Mouse (Mus musculus): Measurements from ENCODE around the gene Tkt.

Tkt gene

DNA sequence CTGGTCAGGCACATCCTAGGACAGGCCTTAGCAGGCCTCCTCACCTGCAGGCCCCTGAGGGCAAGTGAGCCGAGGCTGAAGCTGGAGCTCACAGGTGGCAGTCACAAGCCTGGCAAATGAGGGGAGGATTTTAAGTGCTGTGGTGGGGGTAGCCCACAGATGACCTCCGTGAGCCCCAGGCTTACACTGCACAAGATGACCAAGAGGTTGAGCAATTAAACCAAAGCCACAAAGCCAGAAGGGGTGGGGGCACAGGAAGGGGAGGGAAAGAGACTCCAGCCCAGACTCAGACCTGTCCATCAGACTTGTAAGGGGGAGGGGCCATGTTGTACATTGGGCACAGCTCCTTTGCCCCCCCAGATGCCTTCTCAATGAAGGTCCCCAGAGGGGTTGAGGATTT lies 68.6 kb downstream of the Tkt start:
- DNase-seq (ENCODE audit: extremely low read depth, low read depth, low spot score): no peak

DNA sequence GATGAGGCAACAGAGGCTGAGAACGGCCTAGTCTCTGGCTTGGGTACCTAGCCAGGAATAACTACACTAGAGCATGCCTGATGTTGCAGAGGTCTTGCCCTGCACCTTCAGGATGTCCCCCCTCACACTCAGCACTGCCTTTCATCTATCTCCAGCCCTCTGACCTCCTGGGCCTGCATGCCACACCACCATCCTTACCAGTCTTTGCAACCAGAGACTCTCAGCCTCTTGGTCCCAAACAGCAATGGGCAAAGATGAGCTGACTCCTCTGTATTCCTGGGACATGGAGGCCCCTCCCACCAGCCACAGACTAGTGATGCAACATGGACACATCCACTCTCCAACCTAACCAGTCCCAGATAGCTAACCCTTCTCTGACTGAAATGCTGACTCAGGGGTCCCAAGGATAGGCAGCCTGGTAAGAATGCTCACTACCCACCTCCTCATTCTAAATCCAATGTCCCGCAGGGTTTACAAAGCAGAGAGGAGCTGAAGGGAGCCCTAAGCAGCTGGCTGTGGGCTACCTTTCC lies 70.7 kb downstream of the Tkt start:
- no peak for DNase-seq (ENCODE audit: extremely low read depth, low read depth, low spot score)

DNA sequence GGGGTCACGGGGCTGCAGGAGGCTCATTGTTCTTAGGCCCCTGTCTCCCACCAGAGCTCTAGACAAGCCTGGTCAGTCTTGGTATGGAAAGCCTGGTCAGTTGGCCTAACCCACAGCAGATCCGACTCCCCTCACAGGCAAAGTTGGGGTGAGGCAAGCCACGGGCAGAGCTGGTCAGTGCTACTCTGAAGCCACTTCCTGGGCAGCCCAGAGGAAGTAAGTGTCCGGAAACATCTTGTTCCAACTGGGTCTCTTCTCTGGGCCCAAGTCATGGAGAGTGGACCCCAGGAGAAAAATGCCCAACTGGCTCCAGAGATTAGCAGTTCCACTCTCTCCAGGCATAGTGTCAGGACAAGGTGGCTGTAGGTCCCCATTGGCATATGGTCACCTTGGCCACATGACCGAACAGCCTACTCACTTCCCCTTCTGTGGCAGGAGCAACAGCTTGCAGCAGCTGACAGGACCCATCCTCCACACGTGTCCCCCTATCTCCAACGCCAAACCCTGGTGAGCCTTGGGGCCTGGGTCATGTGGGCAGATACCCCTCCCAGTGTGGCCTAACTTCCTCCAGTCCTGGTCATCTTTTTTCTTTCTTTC lies 71.9 kb downstream of the Tkt start:
- DNase-seq (ENCODE audit: extremely low read depth, low read depth, low spot score): no peak

DNA sequence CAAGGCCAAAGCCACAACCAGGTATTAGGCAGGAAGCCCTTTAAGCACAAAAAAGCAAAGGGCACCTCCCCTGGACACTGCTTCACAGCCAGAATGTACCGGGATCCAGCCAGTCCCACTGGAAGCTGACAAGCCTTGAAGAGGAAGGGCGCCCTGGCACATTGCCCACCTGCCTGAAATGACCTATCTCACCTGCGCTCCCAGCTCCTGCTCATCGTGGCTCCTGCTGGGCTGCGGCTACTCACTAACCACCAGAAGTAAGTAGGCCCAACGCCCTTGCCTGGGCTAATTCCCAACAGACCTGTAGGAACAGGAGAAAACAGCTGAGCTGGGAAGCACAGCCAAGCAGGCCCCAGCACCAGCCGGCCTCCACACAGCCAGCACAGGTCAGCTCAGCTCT lies 74.0 kb downstream of the Tkt start:
- peak; percentile 47 for DNase-seq (ENCODE audit: extremely low read depth, low read depth, low spot score)

DNA sequence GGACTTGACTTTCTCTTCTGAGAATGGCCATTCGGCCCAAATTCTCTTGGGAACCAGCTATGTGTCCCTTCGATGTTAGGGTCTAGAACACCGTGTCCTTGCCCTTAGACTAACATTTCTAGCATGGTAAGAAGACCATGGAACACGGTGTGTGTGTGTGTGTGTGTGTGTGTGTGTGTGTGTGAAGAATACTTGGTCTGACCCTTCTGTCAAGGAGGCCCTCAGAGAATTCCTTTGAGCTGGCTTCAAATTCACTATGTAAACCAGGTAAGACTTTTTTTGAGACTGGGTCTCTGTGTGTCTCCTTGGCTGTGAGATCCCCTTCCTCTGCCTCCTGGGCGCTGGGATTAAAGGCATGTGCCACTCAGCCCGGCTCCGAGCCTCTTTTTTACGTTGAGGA lies 74.4 kb downstream of the Tkt start:
- DNase-seq (ENCODE audit: extremely low read depth, low read depth, low spot score): no peak
